Mouse (Mus musculus) E14TG2a.4 (cell line): Measurements from ENCODE around the gene Dcaf12.

Experiments
- H3K27me3 ChIP-seq: 2 replicates; pipeline ENCODE4 v1.6.1; 2014; ENCODE audit warnings: low read length, control low read depth; ENCODE audit not compliant: insufficient read depth
- H3K36me3 ChIP-seq: 2 replicates; pipeline ENCODE4 v1.6.1; 2014; ENCODE audit warnings: low read length, control low read depth; ENCODE audit not compliant: insufficient read depth
- H3K4me1 ChIP-seq: replicated peaks from 2 replicates; pipeline ENCODE4 v1.6.1; 2014; ENCODE audit warnings: low read depth, low read length, control low read depth
- H3K4me3 ChIP-seq: replicated peaks from 2 replicates; pipeline ENCODE4 v1.5.1; 2014; ENCODE audit warnings: mild to moderate bottlenecking, low read length
- H3K9me3 ChIP-seq: 2 replicates; pipeline ENCODE4 v1.6.1; 2014; ENCODE audit warnings: low read length, control low read depth
- CTCF ChIP-seq: conservative IDR thresholded peaks from 2 replicates; pipeline ENCODE4 v1.5.1; 2014; ENCODE audit warnings: low read length
- NANOG ChIP-seq: IDR thresholded peaks from 2 replicates; pipeline ENCODE4 v1.6.1; 2014; ENCODE audit warnings: borderline replicate concordance, low read length, mixed read lengths
- POU5F1 ChIP-seq: IDR thresholded peaks from 2 replicates; pipeline ENCODE4 v1.6.1; 2014; ENCODE audit warnings: low read length, borderline replicate concordance

Gene Dcaf12

GRCm38 (mm10) chr4:41320971-41321370 is 6.3 kb upstream of the Dcaf12 start:
- H3K27me3 ChIP-seq: no peaks in the 10 kb centered on the region
- no peak for TF ChIP-seq POU5F1
- no peak for TF ChIP-seq NANOG
- no peak for TF ChIP-seq CTCF
- H3K36me3 ChIP-seq: 0 out of 2 replicates have a peak, but pooled peaks cover 4% of the 10 kb centered on the region
- H3K4me3 ChIP-seq: no peak overlapping the region
- H3K4me1 ChIP-seq: peaks cover 22% of the 10 kb centered on the region
- H3K9me3 ChIP-seq: no peaks in the 10 kb centered on the region

- Histone ChIP-seq H3K9me3 (no peaks in the 10 kb centered on the region), H3K4me1 (peaks cover 38% of the 10 kb centered on the region), H3K4me3 (no peak overlapping the region), H3K27me3 (no peaks in the 10 kb centered on the region), H3K36me3 (peaks cover 5% of the 10 kb centered on the region)
- TF ChIP-seq POU5F1: no peak
- TF ChIP-seq CTCF: no peak
- TF ChIP-seq NANOG: no peak
These were observed 3.6 kb upstream of the Dcaf12 start for GRCm38 (mm10) chr4:41318267-41318666.

- no peaks in the 10 kb centered on the region for H3K27me3 ChIP-seq
- H3K4me1 ChIP-seq: peaks cover 62% of the 10 kb centered on the region
- TF ChIP-seq NANOG (no peak), POU5F1 (no peak), CTCF (no peak)
- H3K4me3 ChIP-seq: peak overlapping the region; percentile 100
- H3K9me3 ChIP-seq: no peaks in the 10 kb centered on the region
- H3K36me3 ChIP-seq: peaks cover 36% of the 10 kb centered on the region
These were observed 484 bp upstream of the Dcaf12 start for GRCm38 (mm10) chr4:41315173-41315572.

GRCm38 (mm10) chr4:41313722-41314121 is 967 bp downstream of the Dcaf12 start:
- Histone ChIP-seq H3K4me3 (peak overlapping the region; percentile 100), H3K4me1 (peaks cover 59% of the 10 kb centered on the region), H3K27me3 (no peaks in the 10 kb centered on the region), H3K36me3 (peaks cover 50% of the 10 kb centered on the region), H3K9me3 (no peaks in the 10 kb centered on the region)
- TF ChIP-seq NANOG: no peak
- TF ChIP-seq POU5F1: no peak
- TF ChIP-seq CTCF: no peak

- TF ChIP-seq CTCF: no peak
- no peak for TF ChIP-seq POU5F1
- Histone ChIP-seq H3K9me3 (no peaks in the 10 kb centered on the region), H3K4me3 (no peak overlapping the region)
These were observed 3.8 kb downstream of the Dcaf12 start for GRCm38 (mm10) chr4:41310567-41311563.

GRCm38 (mm10) chr4:41307406-41307805 is 7.3 kb downstream of the Dcaf12 start:
- H3K36me3 ChIP-seq: peaks cover 92% of the 10 kb centered on the region
- no peaks in the 10 kb centered on the region for H3K9me3 ChIP-seq
- TF ChIP-seq CTCF: no peak
- TF ChIP-seq POU5F1: no peak
- no peaks in the 10 kb centered on the region for H3K27me3 ChIP-seq
- peaks cover 87% of the 10 kb centered on the region for H3K4me1 ChIP-seq
- peak overlapping the region; percentile 21 for H3K4me3 ChIP-seq

More at GRCm38 (mm10) chr4:41310567-41311563, 3.8 kb downstream of the Dcaf12 start:
- Histone ChIP-seq H3K36me3 (peaks cover 71% of the 10 kb centered on the region), H3K27me3 (no peaks in the 10 kb centered on the region), H3K4me1 (peaks cover 78% of the 10 kb centered on the region)

- Histone ChIP-seq H3K36me3 (peaks cover 93% of the 10 kb centered on the region), H3K4me1 (peaks cover 76% of the 10 kb centered on the region), H3K27me3 (no peaks in the 10 kb centered on the region), H3K4me3 (no peak overlapping the region), H3K9me3 (no peaks in the 10 kb centered on the region)
- TF ChIP-seq POU5F1 (no peak), NANOG (no peak)
These were observed 10.4 kb downstream of the Dcaf12 start for GRCm38 (mm10) chr4:41304302-41304701.

- TF ChIP-seq POU5F1: no peak
- no peak for TF ChIP-seq CTCF
- no peak for TF ChIP-seq NANOG
- no peak overlapping the region for H3K4me3 ChIP-seq
- H3K27me3 ChIP-seq: no peaks in the 10 kb centered on the region
- H3K36me3 ChIP-seq: peaks cover 93% of the 10 kb centered on the region
- no peaks in the 10 kb centered on the region for H3K9me3 ChIP-seq
- peaks cover 71% of the 10 kb centered on the region for H3K4me1 ChIP-seq
These were observed 11.0 kb downstream of the Dcaf12 start for GRCm38 (mm10) chr4:41303671-41304070.

GRCm38 (mm10) chr4:41298976-41299375 is 15.7 kb downstream of the Dcaf12 start:
- Histone ChIP-seq H3K4me3 (no peak overlapping the region), H3K9me3 (no peaks in the 10 kb centered on the region)
- no peak for TF ChIP-seq NANOG
- TF ChIP-seq CTCF: no peak
- no peak for TF ChIP-seq POU5F1

More at GRCm38 (mm10) chr4:41298976-41299375, 15.7 kb downstream of the Dcaf12 start:
- H3K4me1 ChIP-seq: peaks cover 35% of the 10 kb centered on the region
- H3K27me3 ChIP-seq: no peaks in the 10 kb centered on the region
- H3K36me3 ChIP-seq: peaks cover 99% of the 10 kb centered on the region
